Mouse (Mus musculus) ES-Bruce4 (cell line): Measurements from ENCODE around the gene 2010300C02Rik. TPM values are rescaled to one million over a fixed set of nuclear protein-coding genes. Genes with fewer than 3 reads are reported as not detected.

Experiments
- H3K27ac ChIP-seq: 2 replicates; pipeline ENCODE4 v1.5.1; 2012; ENCODE audit warnings: low read length, inconsistent platforms; ENCODE audit not compliant: insufficient read depth
- H3K27me3 ChIP-seq: 2 replicates; pipeline ENCODE4 v1.6.1; 2012; ENCODE audit warnings: mild to moderate bottlenecking, low read length, inconsistent platforms; ENCODE audit not compliant: control insufficient read depth, poor library complexity, insufficient read depth, severe bottlenecking
- H3K36me3 ChIP-seq: 2 replicates; pipeline ENCODE4 v1.6.1; 2012; ENCODE audit warnings: inconsistent platforms, mild to moderate bottlenecking, low read length, moderate library complexity; ENCODE audit not compliant: control insufficient read depth, poor library complexity, insufficient read depth, severe bottlenecking
- H3K4me1 ChIP-seq: one replicate; pipeline ENCODE4 v1.8.1; 2011; ENCODE audit warnings: low read length; ENCODE audit not compliant: control insufficient read depth, insufficient read depth
- H3K4me3 ChIP-seq: 2 replicates; pipeline ENCODE4 v1.5.1; 2011; ENCODE audit warnings: low read depth, mild to moderate bottlenecking, low read length
- H3K9ac ChIP-seq: 2 replicates; pipeline ENCODE4 v1.6.1; 2012; ENCODE audit warnings: low read depth, mild to moderate bottlenecking, inconsistent platforms; ENCODE audit not compliant: poor library complexity, severe bottlenecking
- H3K9me3 ChIP-seq: replicated peaks from 2 replicates; pipeline ENCODE4 v1.6.1; 2012; ENCODE audit warnings: mild to moderate bottlenecking, low read length, inconsistent platforms; ENCODE audit not compliant: control insufficient read depth, poor library complexity, insufficient read depth, severe bottlenecking
- CTCF ChIP-seq: IDR thresholded peaks from one replicate; pipeline ENCODE4 v1.8.1; 2011; ENCODE audit warnings: low read depth, low read length
- EP300 ChIP-seq: IDR thresholded peaks from 2 replicates; pipeline ENCODE4 v1.6.1; 2011; ENCODE audit warnings: low read depth, low read length; ENCODE audit not compliant: insufficient read depth
- POLR2A ChIP-seq: IDR thresholded peaks from one replicate; pipeline ENCODE4 v1.8.1; 2011; ENCODE audit warnings: low read length; ENCODE audit not compliant: insufficient read depth
- polyA plus RNA-seq: library from polyadenylated mRNA; stranded (reverse); fragments of >200 nt; gene quantifications from 2 replicates; pipeline ENCODE4 v1.2.4, GENCODE M21; 2011; ENCODE audit warnings: low read depth; ENCODE audit not compliant: missing spikeins, insufficient read depth, insufficient read length

2010300C02Rik gene
- polyA plus RNA-seq, 1 experiment, result 0.70 TPM

- Histone ChIP-seq H3K4me1 (no peaks in the 10 kb centered on the region), H3K27ac (no peak overlapping the region), H3K9me3 (no peaks in the 10 kb centered on the region), H3K36me3 (no peaks in the 10 kb centered on the region), H3K9ac (no peak overlapping the region), H3K27me3 (no peaks in the 10 kb centered on the region), H3K4me3 (no peak overlapping the region)
- TF ChIP-seq EP300, result no peak
- TF ChIP-seq POLR2A, result no peak
- no peak for TF ChIP-seq CTCF
Measured at GRCm38 (mm10) chr1:37631456-37631855, 88.4 kb downstream of the 2010300C02Rik start.

DNA sequence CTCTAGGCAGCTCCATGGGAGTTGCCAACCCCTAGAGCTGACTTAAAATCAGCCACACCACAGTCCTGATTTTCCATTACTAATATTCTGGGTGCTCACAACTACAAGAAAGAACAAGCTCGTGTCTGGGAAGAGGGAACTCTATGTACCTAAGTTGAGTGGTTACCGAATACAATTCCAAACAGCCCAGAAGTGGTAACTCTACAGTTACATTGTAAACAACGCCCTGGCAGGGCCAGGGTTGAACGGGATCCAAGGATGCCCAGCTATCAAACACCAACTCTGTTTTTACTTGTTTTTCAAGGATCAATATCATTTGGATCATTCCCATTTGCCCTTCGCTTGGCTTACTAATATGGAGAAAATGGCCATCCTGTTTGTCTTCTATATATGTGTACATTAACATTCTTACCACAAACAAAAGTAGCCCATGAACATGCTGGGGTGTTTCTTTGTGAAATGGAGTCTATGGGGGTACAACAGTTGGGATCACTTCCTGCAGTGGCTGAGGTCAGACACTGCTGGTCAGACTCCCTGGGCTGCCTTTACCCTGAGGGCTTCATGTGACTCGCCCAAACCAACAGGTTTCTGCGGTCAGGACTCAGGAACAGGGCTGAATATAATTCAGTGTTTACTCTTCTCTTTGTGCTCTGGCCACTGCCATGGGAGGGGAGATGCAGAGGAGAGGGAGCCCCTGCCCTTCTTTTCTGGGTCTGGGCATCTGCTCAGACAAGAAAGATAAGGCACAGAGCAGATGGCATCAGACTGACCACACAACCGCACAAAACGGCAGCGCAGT lies 89.3 kb downstream of the 2010300C02Rik start:
- no peaks in the 10 kb centered on the region for H3K9me3 ChIP-seq
- TF ChIP-seq POLR2A (no peak), CTCF (no peak), EP300 (no peak)
- H3K4me1 ChIP-seq, result no peaks in the 10 kb centered on the region
- no peak overlapping the region for H3K9ac ChIP-seq
- H3K4me3 ChIP-seq, result no peak overlapping the region
- no peak overlapping the region for H3K27ac ChIP-seq
- no peaks in the 10 kb centered on the region for H3K36me3 ChIP-seq
- H3K27me3 ChIP-seq, result no peaks in the 10 kb centered on the region

DNA sequence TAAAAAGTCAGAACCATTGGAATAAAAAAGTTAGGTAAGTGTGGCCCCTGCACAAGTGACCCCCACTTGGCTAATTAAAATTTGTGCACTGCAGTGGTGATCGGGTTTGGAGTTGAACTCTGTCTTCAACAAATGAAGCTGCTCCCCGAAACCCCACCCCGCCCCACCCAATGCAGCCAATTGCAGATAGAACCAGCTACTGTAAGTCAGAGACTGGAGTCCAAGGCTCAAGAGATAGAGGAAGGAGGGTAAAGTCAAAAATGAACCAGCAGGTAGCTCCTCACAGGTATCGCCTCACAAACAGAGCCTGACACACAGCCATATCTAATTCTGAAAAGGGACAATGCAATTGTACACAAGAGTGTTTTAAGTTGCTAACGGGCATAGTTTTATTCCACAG lies 90.0 kb downstream of the 2010300C02Rik start:
- Histone ChIP-seq H3K9ac (no peak overlapping the region), H3K27ac (no peak overlapping the region), H3K27me3 (no peaks in the 10 kb centered on the region), H3K4me1 (no peaks in the 10 kb centered on the region), H3K36me3 (no peaks in the 10 kb centered on the region), H3K9me3 (no peaks in the 10 kb centered on the region), H3K4me3 (no peak overlapping the region)
- TF ChIP-seq CTCF, result no peak

DNA sequence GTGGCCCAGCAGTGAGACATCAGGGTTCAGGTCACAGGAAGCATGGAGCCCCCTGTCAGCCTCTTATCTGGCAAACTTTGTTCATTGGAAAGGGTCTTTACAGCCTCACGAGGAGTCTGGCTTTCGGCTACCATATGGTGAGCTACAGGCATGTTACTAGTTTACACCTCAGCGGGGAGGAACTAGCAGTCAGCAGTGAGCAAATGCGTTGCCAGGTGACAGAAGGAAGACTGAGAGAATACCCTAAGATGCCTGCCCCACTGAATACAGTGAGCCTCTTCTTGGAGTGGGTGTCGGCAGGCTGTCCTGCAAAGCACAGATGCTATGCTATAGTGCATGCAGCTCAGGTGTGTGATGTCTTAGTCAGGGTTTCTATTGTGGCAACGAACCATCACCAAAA lies 91.1 kb downstream of the 2010300C02Rik start:
- Histone ChIP-seq H3K4me3 (no peak overlapping the region), H3K36me3 (no peaks in the 10 kb centered on the region), H3K4me1 (no peaks in the 10 kb centered on the region), H3K9me3 (no peaks in the 10 kb centered on the region), H3K27me3 (no peaks in the 10 kb centered on the region), H3K27ac (no peak overlapping the region), H3K9ac (no peak overlapping the region)
- no peak for TF ChIP-seq CTCF
- no peak for TF ChIP-seq POLR2A
- TF ChIP-seq EP300, result no peak

DNA sequence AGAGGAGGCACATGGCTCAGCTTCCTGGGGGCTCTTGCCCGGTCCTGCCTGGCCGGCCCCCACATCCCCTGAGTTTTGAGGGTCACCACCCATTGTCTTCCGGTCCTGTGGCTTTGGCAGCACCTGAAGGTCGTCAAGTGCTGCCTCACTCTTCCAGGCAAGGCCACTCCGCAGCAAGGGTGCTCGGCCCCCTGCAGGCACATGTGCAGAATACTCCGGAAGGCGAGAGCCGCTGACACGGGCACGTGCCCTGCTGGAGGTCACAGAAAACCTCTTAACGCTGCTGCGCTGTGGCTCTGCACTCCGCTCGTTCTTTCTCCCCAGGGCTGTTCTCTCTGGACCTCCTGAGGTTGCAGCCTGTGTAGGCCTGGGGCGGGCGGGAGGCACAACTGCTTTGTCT lies 95.7 kb downstream of the 2010300C02Rik start:
- Histone ChIP-seq H3K36me3 (no peaks in the 10 kb centered on the region), H3K9me3 (no peaks in the 10 kb centered on the region), H3K27me3 (no peaks in the 10 kb centered on the region), H3K27ac (no peak overlapping the region), H3K4me1 (no peaks in the 10 kb centered on the region), H3K9ac (no peak overlapping the region), H3K4me3 (no peak overlapping the region)
- TF ChIP-seq CTCF (no peak), POLR2A (no peak), EP300 (no peak)

DNA sequence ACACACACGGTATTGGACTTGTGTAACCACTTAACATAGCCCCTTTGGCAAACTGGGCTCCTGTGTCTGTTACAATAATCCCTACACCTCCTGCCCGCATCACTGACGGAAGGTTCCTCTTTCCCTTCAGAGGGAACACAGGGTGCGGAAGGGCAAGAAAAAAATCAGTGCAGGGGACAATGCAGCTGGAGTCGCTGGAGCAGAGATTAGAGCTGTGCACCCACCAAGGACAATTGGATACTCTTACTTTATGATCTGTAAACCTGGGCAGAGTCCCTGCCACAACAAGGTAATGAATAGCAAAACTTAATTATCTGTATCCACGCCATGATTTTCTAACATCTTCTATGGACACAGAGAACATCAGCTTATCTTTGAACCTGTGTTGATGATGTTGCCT lies 97.8 kb downstream of the 2010300C02Rik start:
- H3K9ac ChIP-seq, result no peak overlapping the region
- H3K4me1 ChIP-seq, result no peaks in the 10 kb centered on the region
- H3K27ac ChIP-seq, result no peak overlapping the region
- no peaks in the 10 kb centered on the region for H3K27me3 ChIP-seq
- H3K36me3 ChIP-seq, result no peaks in the 10 kb centered on the region
- no peaks in the 10 kb centered on the region for H3K9me3 ChIP-seq
- H3K4me3 ChIP-seq, result no peak overlapping the region
- TF ChIP-seq POLR2A (no peak), CTCF (no peak), EP300 (no peak)
